Mouse (Mus musculus): ENCODE results near the gene Mex3d. TPM values are rescaled to one million over a fixed set of nuclear protein-coding genes. Genes with fewer than 3 reads are reported as not detected.

Gene Mex3d
- total RNA-seq, 4 experiments from 2014 or later: 18.9 to 20.3 (median 19.6) TPM

- DNase-seq (ENCODE audit: low spot score in 2 of 2): no peak
These were observed 556 bp downstream of the Mex3d start for GRCm38 (mm10) chr10:80386735-80387471.

- no peak for DNase-seq (ENCODE audit: low spot score in 2 of 2)
These were observed 1.4 kb downstream of the Mex3d start for GRCm38 (mm10) chr10:80385811-80386734.

GRCm38 (mm10) chr10:80385310-80385709 is 2.1 kb downstream of the Mex3d start:
- DNase-seq (ENCODE audit: low spot score in 2 of 2): no peak

- DNase-seq (ENCODE audit: low spot score in 2 of 2): no peak
These were observed 2.8 kb downstream of the Mex3d start for GRCm38 (mm10) chr10:80384709-80385108.

- no peak for DNase-seq (ENCODE audit: low spot score in 2 of 2)
These were observed 3.3 kb downstream of the Mex3d start for GRCm38 (mm10) chr10:80384115-80384639.

- no peak for DNase-seq (ENCODE audit: low spot score in 2 of 2)
These were observed 4.0 kb downstream of the Mex3d start for GRCm38 (mm10) chr10:80383431-80383830.

GRCm38 (mm10) chr10:80382641-80383365 is 4.7 kb downstream of the Mex3d start:
- DNase-seq (ENCODE audit: low spot score in 2 of 2): no peak

- DNase-seq (ENCODE audit: low spot score in 2 of 2): no peak
These were observed 9.7 kb downstream of the Mex3d start for GRCm38 (mm10) chr10:80377716-80378115.

- peak; percentile 70 to 86 for DNase-seq (ENCODE audit: low spot score in 2 of 2)
These were observed 11.3 kb downstream of the Mex3d start for GRCm38 (mm10) chr10:80376160-80376559.

GRCm38 (mm10) chr10:80374063-80374462 is 13.4 kb downstream of the Mex3d start:
- DNase-seq (ENCODE audit: low spot score in 2 of 2): no peak

- DNase-seq (ENCODE audit: low spot score in 2 of 2): no peak
These were observed 14.8 kb downstream of the Mex3d start for GRCm38 (mm10) chr10:80372706-80373105.

GRCm38 (mm10) chr10:80371983-80372382 is 15.5 kb downstream of the Mex3d start:
- no peak for DNase-seq (ENCODE audit: low spot score in 2 of 2)

- DNase-seq (ENCODE audit: low spot score in 2 of 2): peak in 1 of 2 experiments; percentile 76
These were observed 16.0 kb downstream of the Mex3d start for GRCm38 (mm10) chr10:80371411-80371966.

GRCm38 (mm10) chr10:80369995-80370747 is 17.3 kb downstream of the Mex3d start:
- peak in 1 of 2 experiments; percentile 72 for DNase-seq (ENCODE audit: low spot score in 2 of 2)

GRCm38 (mm10) chr10:80368392-80368791 is 19.1 kb downstream of the Mex3d start:
- DNase-seq (ENCODE audit: low spot score in 2 of 2): no peak

GRCm38 (mm10) chr10:80367954-80368353 is 19.5 kb downstream of the Mex3d start:
- DNase-seq (ENCODE audit: low spot score in 2 of 2): no peak

- no peak for DNase-seq (ENCODE audit: low spot score in 2 of 2)
These were observed 21.7 kb downstream of the Mex3d start for GRCm38 (mm10) chr10:80365736-80366135.

GRCm38 (mm10) chr10:80363734-80364133 is 23.7 kb downstream of the Mex3d start:
- no peak for DNase-seq (ENCODE audit: low spot score in 2 of 2)

- DNase-seq (ENCODE audit: low spot score in 2 of 2): no peak
These were observed 29.3 kb downstream of the Mex3d start for GRCm38 (mm10) chr10:80357994-80358639.

- peak in 1 of 2 experiments; percentile 68 for DNase-seq (ENCODE audit: low spot score in 2 of 2)
These were observed 30.1 kb downstream of the Mex3d start for GRCm38 (mm10) chr10:80357336-80357735.
